Mouse (Mus musculus) right cerebral cortex, postnatal 25 days (tissue): ENCODE data around the gene Mslnl.

Source experiments
- DNase-seq: peaks from one replicate; pipeline ENCODE4 v3.0.0; 2022

The Mslnl gene

GRCm38 (mm10) chr17:25786781-25787504 lies 51.1 kb downstream of the Mslnl start:
- no peak for DNase-seq

DNA sequence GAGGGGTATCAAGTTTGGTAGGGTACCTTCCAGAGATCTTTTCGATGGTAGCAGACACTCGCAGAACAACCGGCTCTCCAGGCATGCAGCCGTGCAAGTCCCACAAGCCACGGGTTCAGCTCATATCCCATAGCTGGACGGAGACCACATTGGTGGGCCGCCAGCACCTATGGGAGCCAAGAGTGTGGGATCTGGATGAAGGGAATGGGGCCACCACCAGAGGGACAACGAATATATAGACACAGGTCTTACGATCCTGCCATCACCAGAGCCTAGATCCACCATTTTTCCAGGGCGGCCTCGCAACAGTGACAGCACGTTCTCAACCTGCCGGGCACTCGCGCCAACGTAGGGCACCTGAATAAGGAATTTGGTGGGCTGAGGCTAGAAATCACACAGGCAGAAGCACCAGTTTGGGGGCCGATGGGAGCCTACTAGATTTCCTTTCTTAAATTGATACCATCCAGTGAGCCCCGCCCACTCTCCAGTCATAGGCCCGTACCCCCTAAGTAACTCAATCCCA lies 55.5 kb downstream of the Mslnl start:
- DNase-seq: no peak

DNA sequence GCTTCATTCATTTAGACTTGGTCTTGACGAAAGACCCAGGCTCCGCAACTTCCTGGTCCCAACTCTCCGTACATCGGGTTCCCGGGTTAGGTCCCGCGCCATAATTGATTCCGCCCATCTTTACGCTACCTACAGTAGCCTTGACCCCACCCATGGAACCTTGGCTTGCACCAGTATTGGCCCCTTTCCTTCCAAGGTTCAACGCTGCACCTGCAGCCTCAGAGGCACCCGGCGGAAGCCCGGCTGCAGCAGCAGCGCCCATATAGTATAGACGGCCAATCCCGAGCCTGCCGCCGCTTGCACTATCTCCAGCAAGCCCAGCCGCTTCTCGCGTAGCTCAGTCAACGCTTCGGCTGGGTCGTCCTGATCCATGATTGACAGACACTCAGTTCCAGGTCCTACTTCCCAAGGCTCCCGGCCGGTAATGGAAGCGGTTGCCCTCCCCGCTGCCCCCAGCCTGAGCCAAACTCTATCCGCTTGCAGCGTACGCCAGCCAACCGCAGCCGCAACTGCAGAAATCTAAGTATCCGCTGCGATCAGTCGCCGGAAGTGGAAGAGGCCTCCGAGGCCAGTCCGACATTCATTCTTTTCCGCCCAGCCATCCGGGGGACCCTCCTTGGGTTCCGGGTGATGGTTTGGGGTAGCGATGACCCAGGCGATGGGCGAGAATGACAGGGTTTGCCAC lies 56.1 kb downstream of the Mslnl start:
- DNase-seq: peak; percentile 82

DNA sequence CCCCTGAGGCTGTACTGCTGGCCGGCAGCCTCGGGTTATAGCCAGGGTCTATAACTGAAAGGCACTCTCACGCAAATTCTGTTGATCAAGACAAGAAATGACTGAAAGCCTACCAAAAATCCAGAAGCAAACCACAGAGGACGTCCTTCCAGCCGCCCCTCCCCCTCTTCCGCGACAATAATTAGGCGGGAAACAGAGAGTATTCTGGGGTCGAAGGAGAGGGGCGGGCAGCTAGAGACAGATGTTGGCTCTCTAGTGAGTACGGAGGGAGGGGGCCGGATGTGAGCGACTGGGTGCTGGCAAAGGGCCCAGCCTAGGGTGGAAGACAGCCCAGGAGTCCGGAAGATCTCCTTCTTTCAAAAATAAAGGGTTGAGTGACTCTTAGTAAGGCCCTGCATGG lies 56.8 kb downstream of the Mslnl start, which contains the start of gene Fam173a:
Gene Fam173a, minus strand, starts transcription at position 287 of the 400 bp plus-strand sequence.
- peak; percentile 63 for DNase-seq

GRCm38 (mm10) chr17:25794197-25794596 lies 58.4 kb downstream of the Mslnl start:
- no peak for DNase-seq

GRCm38 (mm10) chr17:25794998-25795397 lies 59.2 kb downstream of the Mslnl start:
- DNase-seq: no peak

DNA sequence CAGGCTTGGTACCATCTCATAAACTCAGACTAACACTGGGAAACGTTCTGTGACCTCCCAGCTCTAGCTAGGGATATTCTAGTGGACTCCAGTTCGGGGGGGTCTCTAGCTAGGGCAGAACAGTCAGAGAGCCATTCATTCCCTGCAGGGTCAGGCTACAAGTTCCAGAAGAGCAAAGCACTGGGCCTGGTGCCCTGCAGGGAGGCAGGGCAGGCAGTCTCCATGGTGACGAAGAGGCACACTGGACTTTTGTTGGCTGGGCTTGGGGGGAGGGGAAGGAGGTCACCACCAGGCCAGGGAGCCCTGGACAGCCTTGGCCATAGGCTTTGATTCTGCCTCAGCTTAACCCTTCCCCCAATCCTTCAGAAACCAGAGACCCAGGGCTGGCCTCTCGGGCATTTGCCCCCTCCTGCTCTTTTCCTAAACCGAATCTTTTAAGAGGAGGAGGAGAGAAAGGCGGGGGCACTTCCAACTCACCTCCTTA lies 59.8 kb downstream of the Mslnl start, which contains the start of gene AC134908.4:
Gene AC134908.4, minus strand, starts transcription at position 51 of the 484 bp plus-strand sequence.
- peak; percentile 62 for DNase-seq

GRCm38 (mm10) chr17:25796211-25796771 lies 60.4 kb downstream of the Mslnl start:
- DNase-seq: no peak

DNA sequence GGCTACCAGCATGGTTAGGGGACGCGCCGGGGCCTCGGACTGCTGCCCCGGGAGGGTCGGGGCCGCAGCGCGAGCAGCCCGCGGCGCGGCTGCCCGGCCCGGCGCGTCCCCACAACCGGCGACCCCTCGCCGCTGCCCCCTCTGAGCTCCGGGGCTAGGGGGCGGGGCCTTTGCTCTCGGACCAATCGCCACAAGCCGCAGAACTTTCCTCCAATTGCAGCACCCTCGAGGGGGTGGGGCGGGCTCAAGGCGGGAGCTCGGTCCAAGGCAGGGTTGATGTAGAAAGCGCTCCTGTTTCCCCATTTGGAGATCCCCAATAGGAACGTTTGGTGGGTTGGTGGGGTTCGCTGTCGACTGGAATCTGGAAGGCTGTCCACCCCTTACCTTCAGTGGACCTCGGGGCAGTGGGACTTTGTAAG lies 61.1 kb downstream of the Mslnl start, which contains the start of gene Metrn:
Gene Metrn, minus strand, starts transcription at position 186 of the 419 bp plus-strand sequence.
- DNase-seq: peak; percentile 77
